Mouse (Mus musculus) midbrain, embryonic 16.5 days (tissue): Measurements from ENCODE around the gene Anks1b. TPM values are rescaled to one million over a fixed set of nuclear protein-coding genes. Genes with fewer than 3 reads are reported as not detected.

Experiments used
- ATAC-seq: fragments of 200-750 bp; cut with Nextera tagmentation; 2 replicates; pipeline ENCODE4 v1.8.0; 2017; ENCODE audit warnings: moderate TSS enrichment
- H3K27ac ChIP-seq: fragments of 300-500 bp; sonication (generic); 2 replicates; pipeline ENCODE4 v1.5.1; 2014; ENCODE audit warnings: mild to moderate bottlenecking, low read length, mixed read lengths
- H3K27me3 ChIP-seq: fragments of 300-500 bp; sonication (generic); 2 replicates; pipeline ENCODE4 v1.6.1; 2014; ENCODE audit warnings: low read depth, low read length, mixed read lengths; ENCODE audit not compliant: control insufficient read depth, insufficient read depth
- H3K36me3 ChIP-seq: fragments of 300-500 bp; sonication (generic); 2 replicates; pipeline ENCODE4 v1.6.1; 2014; ENCODE audit warnings: mild to moderate bottlenecking, low read length, moderate library complexity, mixed read lengths; ENCODE audit not compliant: control insufficient read depth, insufficient read depth
- H3K4me1 ChIP-seq: fragments of 300-500 bp; sonication (generic); 2 replicates; pipeline ENCODE4 v1.6.1; 2014; ENCODE audit warnings: mild to moderate bottlenecking, low read length, mixed read lengths; ENCODE audit not compliant: control insufficient read depth, insufficient read depth
- H3K4me2 ChIP-seq: fragments of 300-500 bp; sonication (generic); 2 replicates; pipeline ENCODE4 v1.6.1; 2014; ENCODE audit warnings: mild to moderate bottlenecking, low read length, mixed read lengths
- H3K4me3 ChIP-seq: fragments of 300-500 bp; sonication (generic); 2 replicates; pipeline ENCODE4 v1.5.1; 2014; ENCODE audit warnings: low read depth, mild to moderate bottlenecking, low read length, moderate library complexity, mixed read lengths
- H3K9ac ChIP-seq: fragments of 300-500 bp; sonication (generic); 2 replicates; pipeline ENCODE4 v1.6.1; 2014; ENCODE audit warnings: low read depth, low read length, mixed read lengths
- H3K9me3 ChIP-seq: fragments of 300-500 bp; sonication (generic); replicated peaks from 2 replicates; pipeline ENCODE4 v1.6.1; 2014; ENCODE audit warnings: mild to moderate bottlenecking, low read length, mixed read lengths; ENCODE audit not compliant: control insufficient read depth, poor library complexity, severe bottlenecking
- WGBS: fragments of 180-500 bp; shearing (Covaris S2); extraction: QIAGEN DNeasy Blood & Tissue Kit; methylation state at CpG from one replicate; pipeline ENCODE4 v1.1.7; 2014; 5-methylcytosine and 5-hydroxymethylcytosine counted together
- polyA plus RNA-seq: library from polyadenylated mRNA; unstranded; fragments of >200 nt; fragmentation: Nextera tagmentation; extraction: Ambion mirVana; gene quantifications from 2 replicates; pipeline ENCODE4 v1.2.1, GENCODE M21; 2015

Gene Anks1b
- polyA plus RNA-seq, 1 experiment from 2014 or later = 94.3 TPM

DNA sequence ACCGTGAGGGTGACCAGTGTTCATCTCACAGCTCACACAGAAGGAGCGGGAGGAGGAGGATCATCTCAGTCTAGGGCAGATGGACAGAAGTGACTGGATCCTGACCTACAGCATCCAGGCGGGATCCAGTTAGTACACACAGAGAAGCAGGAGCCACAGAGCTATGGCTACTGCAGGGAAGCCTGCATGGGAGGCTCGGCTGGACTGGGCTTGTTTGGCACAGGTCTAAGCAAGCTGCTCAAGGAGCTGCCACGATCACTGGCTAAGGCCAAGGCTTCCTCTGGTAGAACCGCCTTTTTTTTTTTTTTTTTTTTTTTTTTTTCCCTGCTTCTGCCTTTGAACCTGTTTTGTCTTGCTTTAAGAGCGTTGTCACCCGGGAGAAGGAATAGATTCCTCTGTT lies 1034.1 kb downstream of the Anks1b start:
- no peaks in the 10 kb centered on the region for H3K9me3 ChIP-seq
- H3K9ac ChIP-seq = no peak overlapping the region
- H3K27me3 ChIP-seq = no peaks in the 10 kb centered on the region
- no peak for ATAC-seq
- H3K4me2 ChIP-seq = no peak overlapping the region
- no peak overlapping the region for H3K4me3 ChIP-seq
- no peak overlapping the region for H3K27ac ChIP-seq
- WGBS = 69% methylated on average over 8 of the region's 8 CpGs
- peaks cover 3% of the 10 kb centered on the region for H3K4me1 ChIP-seq
- no peaks in the 10 kb centered on the region for H3K36me3 ChIP-seq

DNA sequence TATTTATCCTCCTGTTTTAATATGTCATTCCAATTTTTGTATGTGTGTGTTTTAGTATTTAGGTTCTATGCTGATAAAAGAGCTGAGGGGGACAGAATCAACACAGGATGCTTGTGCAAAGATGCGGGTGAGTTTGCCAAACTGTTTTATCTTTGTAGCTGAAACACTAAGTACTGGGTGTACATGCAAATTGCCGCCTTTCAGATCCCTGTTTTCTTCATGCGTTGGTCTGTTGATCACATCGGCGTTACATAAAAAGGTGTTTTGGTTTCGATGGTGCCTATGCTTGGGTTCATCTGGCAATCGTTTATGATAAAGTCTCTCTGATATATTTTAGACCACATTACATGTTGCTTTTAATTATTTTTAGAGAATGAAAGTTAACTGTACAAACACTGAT lies 1050.2 kb downstream of the Anks1b start:
- Histone ChIP-seq H3K4me1 (peaks cover 4% of the 10 kb centered on the region; the same call in 1 of the 2 replicates), H3K9ac (no peak overlapping the region), H3K4me2 (no peak overlapping the region), H3K4me3 (no peak overlapping the region), H3K27ac (no peak overlapping the region), H3K27me3 (no peaks in the 10 kb centered on the region), H3K9me3 (no peaks in the 10 kb centered on the region), H3K36me3 (peaks cover 3% of the 10 kb centered on the region)
- ATAC-seq = no peak
- 89% methylated on average over 7 of the region's 7 CpGs for WGBS

DNA sequence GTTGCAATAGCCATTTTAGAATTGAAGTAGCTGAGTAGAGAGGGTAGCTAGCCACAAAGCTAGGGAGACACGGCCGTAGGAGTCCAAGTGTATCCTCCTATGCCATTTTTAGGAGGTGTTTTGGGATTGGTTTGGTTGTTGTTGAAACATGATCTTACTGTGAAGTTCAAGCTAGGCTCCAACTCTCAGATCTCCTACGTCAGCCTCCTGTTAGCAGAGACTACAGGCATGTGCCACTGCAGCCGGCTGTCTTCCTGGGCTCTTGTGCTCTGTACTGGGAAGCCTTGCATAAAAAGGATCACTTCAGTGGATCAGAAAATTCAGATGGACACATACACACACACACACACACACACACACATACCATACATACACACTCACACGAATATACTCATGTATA lies 1059.8 kb downstream of the Anks1b start:
- H3K27ac ChIP-seq = no peak overlapping the region
- 80% methylated on average over 5 of the region's 5 CpGs for WGBS
- no peak overlapping the region for H3K4me2 ChIP-seq
- no peaks in the 10 kb centered on the region for H3K9me3 ChIP-seq
- H3K4me3 ChIP-seq = no peak overlapping the region
- no peak overlapping the region for H3K9ac ChIP-seq
- H3K36me3 ChIP-seq = peaks cover 8% of the 10 kb centered on the region
- no peak for ATAC-seq
- peaks cover 10% of the 10 kb centered on the region for H3K4me1 ChIP-seq
- H3K27me3 ChIP-seq = no peaks in the 10 kb centered on the region

DNA sequence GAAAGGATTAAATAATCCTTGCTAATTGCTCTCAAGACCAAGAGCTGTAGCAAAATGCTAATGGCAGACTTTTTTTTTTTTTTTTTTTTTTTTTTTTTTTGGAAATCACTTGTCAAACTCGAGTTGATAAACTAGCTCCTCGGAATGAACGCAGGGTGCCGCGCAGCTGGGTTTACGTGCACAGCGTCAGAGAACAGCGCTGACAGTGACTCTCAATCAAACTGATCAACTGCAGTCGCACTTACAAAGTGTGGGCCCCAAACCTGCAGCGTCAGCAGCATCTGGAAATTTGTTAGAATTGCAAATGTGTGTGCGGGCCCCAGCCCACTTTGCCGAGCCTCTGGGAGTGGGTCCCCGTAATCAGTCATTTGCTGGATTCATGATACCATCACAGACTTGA lies 1061.4 kb downstream of the Anks1b start:
- peaks cover 10% of the 10 kb centered on the region for H3K4me1 ChIP-seq
- H3K4me2 ChIP-seq = no peak overlapping the region
- WGBS = 64% methylated on average over 13 of the region's 13 CpGs
- no peaks in the 10 kb centered on the region for H3K9me3 ChIP-seq
- no peak overlapping the region for H3K27ac ChIP-seq
- H3K36me3 ChIP-seq = peaks cover 4% of the 10 kb centered on the region; the same call in 1 of the 2 replicates
- H3K27me3 ChIP-seq = no peaks in the 10 kb centered on the region
- no peak overlapping the region for H3K9ac ChIP-seq
- ATAC-seq = no peak
- H3K4me3 ChIP-seq = no peak overlapping the region

DNA sequence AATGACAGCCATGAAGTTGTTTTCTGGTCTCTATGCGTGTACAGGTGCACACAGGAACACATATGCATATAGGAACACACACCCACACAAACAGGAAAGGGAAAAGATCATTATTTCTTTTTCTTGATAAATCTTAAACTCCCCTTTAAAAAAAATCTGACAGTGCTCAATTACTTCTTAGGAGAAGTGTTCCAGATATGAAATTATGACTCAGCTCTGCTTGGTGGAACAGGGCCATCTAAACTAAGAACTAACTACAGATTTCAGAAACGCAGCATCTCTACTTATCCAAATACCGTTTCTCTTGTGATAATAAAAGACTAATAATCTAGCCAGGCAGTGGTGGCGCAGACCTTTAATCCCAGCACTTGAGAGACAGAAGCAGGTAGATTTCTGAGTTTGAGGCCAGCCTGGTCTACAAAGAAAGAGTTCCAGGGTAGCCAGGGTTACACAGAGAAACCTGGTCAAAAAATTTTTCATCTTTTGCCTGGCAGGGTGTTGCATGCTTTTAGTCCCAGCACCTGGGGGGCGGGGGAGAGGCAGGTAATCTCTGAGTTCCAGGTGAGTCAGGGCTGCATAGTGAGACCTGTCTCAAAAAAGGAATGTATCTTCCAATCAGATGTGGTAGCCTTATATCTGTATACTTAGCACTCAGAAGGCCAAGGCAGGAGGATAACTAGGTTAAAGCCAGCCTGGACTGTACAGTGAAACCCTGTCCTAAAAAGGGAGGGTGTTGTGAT lies 1064.6 kb downstream of the Anks1b start:
- H3K27me3 ChIP-seq = no peaks in the 10 kb centered on the region
- no peaks in the 10 kb centered on the region for H3K4me1 ChIP-seq
- H3K36me3 ChIP-seq = peaks cover 9% of the 10 kb centered on the region
- H3K9me3 ChIP-seq = no peaks in the 10 kb centered on the region
- ATAC-seq = no peak
- WGBS = 89% methylated on average over 5 of the region's 5 CpGs
- no peak overlapping the region for H3K4me2 ChIP-seq
- no peak overlapping the region for H3K27ac ChIP-seq
- H3K4me3 ChIP-seq = no peak overlapping the region
- H3K9ac ChIP-seq = no peak overlapping the region

DNA sequence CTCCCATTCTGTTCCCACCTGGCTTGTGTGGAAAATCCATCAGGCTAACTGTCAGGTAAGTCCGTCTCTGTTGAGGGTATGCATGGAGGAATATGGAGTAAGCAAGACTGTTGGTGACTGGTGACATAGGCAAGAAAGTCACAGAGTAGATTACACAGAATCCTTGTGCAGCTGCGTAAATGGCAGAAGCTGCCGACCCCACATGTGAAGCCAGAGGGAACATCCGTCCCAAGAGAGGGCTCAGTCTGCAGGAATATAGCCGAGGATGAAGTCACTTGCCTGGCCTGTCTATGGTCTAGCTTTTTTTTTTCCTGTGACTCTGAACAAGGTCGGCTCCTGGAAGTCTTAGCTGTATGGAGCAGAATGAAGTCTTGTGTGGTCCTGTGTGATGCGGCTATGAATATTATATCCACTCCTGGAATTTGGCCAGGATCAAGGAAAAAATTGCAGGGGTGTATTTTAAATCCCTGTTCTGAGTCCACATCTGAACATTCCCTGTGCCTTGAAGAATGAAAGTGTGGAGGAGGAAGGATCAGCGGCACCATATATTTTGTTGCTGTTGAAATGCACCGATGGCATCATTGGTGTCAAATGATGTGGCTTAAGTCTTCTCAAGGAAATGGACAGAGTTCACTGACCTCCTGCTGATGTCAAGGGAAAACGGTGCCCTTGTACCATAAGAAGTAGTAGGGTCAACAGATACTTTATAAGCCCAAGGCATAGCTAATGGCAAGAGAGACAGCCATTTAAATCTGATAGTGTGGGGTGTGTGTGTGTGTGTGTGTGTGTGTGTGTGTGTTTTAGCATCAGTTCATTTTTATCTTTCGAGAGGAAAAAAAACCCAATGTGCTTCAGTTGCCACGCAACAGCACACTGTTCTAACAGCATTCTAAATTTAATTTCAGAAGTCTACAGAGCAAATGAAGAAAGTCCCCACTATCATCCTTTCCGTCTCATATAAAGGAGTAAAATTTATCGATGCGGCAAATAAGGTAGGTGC lies 1067.5 kb downstream of the Anks1b start:
- 84% methylated on average over 15 of the region's 15 CpGs for WGBS
- Histone ChIP-seq H3K4me1 (no peaks in the 10 kb centered on the region), H3K27ac (no peak overlapping the region), H3K9ac (no peak overlapping the region), H3K36me3 (peaks cover 13% of the 10 kb centered on the region), H3K4me3 (no peak overlapping the region), H3K4me2 (no peak overlapping the region), H3K27me3 (no peaks in the 10 kb centered on the region), H3K9me3 (no peaks in the 10 kb centered on the region)
- no peak for ATAC-seq

DNA sequence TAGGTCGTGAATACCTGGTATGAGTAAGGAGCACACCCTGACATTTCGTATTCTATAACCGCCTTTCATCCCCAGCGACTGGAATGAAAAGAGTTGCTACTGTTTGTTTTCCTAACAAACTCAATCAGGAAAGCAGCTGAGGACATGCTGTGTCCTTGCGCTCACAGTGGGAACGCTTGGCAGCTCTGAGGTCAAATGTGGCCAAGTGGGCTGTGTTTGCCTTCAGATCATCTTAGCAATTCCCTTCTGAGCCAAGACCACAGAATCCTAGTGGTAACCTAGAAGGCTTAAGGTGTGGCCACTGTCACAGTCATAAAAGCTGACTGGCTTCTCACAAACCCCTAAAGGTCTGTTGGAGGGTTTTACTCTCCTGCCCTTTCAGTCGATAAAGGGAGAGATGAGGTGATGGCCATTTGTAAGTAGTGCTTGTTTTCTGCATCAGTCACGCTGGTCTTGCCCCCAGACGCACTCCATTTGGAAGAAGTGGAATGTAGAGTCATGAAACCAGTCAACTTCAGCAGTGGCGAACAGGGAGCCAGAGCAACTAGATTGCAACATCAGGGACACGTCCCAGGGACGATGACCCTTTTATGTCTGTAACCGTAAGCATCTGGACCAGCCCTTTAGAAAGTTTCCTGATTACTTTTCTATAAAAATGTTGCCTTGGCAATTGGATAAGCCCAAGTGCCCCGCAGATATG lies 1068.8 kb downstream of the Anks1b start:
- no peak for ATAC-seq
- H3K27ac ChIP-seq = no peak overlapping the region
- H3K9me3 ChIP-seq = no peaks in the 10 kb centered on the region
- H3K9ac ChIP-seq = no peak overlapping the region
- no peaks in the 10 kb centered on the region for H3K27me3 ChIP-seq
- no peaks in the 10 kb centered on the region for H3K4me1 ChIP-seq
- peaks cover 16% of the 10 kb centered on the region for H3K36me3 ChIP-seq
- H3K4me3 ChIP-seq = no peak overlapping the region
- WGBS = 87% methylated on average over 14 of the region's 14 CpGs
- H3K4me2 ChIP-seq = no peak overlapping the region

DNA sequence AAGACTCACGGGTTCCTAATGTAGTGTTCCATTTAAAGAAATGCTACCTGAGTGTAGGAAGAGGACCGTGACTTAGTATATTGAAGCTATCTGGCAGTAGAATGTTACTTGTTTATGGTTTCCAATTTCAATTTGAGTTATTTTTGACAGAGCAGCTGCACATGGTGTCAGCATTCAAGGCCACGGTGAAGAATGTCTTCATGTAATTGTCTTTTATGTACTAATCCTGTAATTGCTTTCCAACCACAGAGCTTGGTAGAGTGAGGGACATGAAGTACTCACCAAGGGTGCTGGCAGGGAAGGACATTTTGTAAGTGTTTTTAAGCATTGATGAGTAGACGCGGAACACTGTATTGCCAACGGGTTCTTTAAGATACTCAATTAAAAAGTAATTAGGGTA lies 1073.7 kb downstream of the Anks1b start:
- H3K27ac ChIP-seq = no peak overlapping the region
- H3K9ac ChIP-seq = no peak overlapping the region
- no peak overlapping the region for H3K4me2 ChIP-seq
- peaks cover 16% of the 10 kb centered on the region for H3K36me3 ChIP-seq
- no peaks in the 10 kb centered on the region for H3K4me1 ChIP-seq
- ATAC-seq = no peak
- H3K9me3 ChIP-seq = no peaks in the 10 kb centered on the region
- H3K4me3 ChIP-seq = no peak overlapping the region
- no peaks in the 10 kb centered on the region for H3K27me3 ChIP-seq
- 82% methylated on average over 6 of the region's 6 CpGs for WGBS
